Mouse (Mus musculus) liver, embryonic 14.5 days (tissue): ENCODE results near the gene Mmp2.

Source experiments
- CTCF ChIP-seq: IDR thresholded peaks from 2 replicates; pipeline ENCODE4 v1.5.1; 2016; ENCODE audit warnings: antibody characterized with exemption, low read depth, control low read depth
- EP300 ChIP-seq: IDR thresholded peaks from 2 replicates; pipeline ENCODE4 v1.6.1; 2016; ENCODE audit warnings: antibody characterized with exemption, low read depth

DNA sequence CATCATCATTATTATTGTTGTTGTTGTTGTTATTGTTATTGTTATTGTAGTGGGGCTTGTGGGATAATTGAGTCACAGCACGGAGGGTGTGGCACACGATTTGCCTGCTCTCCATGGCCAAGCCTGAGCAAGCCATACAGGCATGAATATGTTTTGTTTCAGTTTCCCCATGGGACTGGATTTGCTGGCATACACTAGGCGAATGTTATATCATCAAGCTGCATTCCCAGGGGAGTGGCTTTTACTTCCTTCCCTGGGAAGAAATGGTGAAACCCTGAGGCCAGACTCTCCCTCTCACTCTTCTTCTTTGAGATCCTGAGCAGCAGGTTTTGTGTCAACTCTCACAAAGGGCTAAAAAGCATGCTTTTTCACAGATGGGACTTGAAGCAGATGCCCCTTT lies 11.5 kb downstream of the Mmp2 start:
- TF ChIP-seq CTCF, result no peak
- no peak for TF ChIP-seq EP300
